Mouse (Mus musculus): ENCODE measurements around the gene Agfg2.

- TF ChIP-seq CTCF (IDR thresholded peaks at IDR 0.05; ENCODE audit: insufficient read depth, low read depth, low read length) (no peak), POLR2A (IDR thresholded peaks at IDR 0.05; ENCODE audit: insufficient read depth, low read depth, low read length) (no peak)
These were observed 5.8 kb downstream of the Agfg2 start for GRCm38 (mm10) chr5:137678736-137679135.
